17 mouse cellular contexts compared by ENCODE assay signal in genomic region chr15:97464737-97465136, GRCm38 (mm10).
DNase-seq lines count a peak whose midpoint lies in the region.
"Had no signal": no experiment of that assay in that cellular context is flagged by ENCODE, and none has a peak within 500 bp of the region (broad histone marks: within the 10 kb centered on the region; RNA-seq: fewer than 3 reads in every experiment).

No protein-coding gene starts in this region.

- DNase-seq in heart, adult 11 months: peak; percentile 95
- no peak for DNase-seq in heart, embryonic 10.5 days (ENCODE audit: low spot score)
- peak; percentile 42 for DNase-seq in testis, postnatal 10 days (ENCODE audit: low spot score)
- no peak for DNase-seq in testis, postnatal 14 days (ENCODE audit: low spot score)
- DNase-seq in gastrocnemius, postnatal 4 days (ENCODE audit: low spot score in 2 of 2): peak; percentile 15 to 31
- DNase-seq in skeletal muscle tissue, adult 2 months (ENCODE audit: low read depth, low spot score): peak; percentile 7
- no peak for DNase-seq in cerebellum, adult 9-11 months
- DNase-seq: adrenal gland, postnatal 10 days; cerebellum, adult 18-20 months; forebrain, postnatal 0 days; kidney, adult 2 months; kidney, postnatal 14 days; lung, adult 18-20 months; right cerebral cortex, postnatal 25 days had no signal

- H3K9me3 ChIP-seq in heart, embryonic 10.5 days: no peaks in the 10 kb centered on the region
- H3K9me3 ChIP-seq: embryonic facial prominence, embryonic 12.5 days; midbrain, embryonic 10.5 days had no signal

- no peak overlapping the region for H3K27ac ChIP-seq in heart, embryonic 10.5 days
- H3K27ac ChIP-seq: embryonic facial prominence, embryonic 12.5 days; hindbrain, postnatal 0 days; midbrain, embryonic 10.5 days had no signal

- H3K4me1 ChIP-seq in heart, embryonic 10.5 days: no peaks in the 10 kb centered on the region
- H3K4me1 ChIP-seq: embryonic facial prominence, embryonic 12.5 days; midbrain, embryonic 10.5 days had no signal

- 85% methylated on average over 9 of the region's 9 CpGs for WGBS in heart, embryonic 10.5 days

- no peaks in the 10 kb centered on the region for H3K27me3 ChIP-seq in heart, embryonic 10.5 days (ENCODE audit: insufficient read depth, poor library complexity, severe bottlenecking)
- H3K27me3 ChIP-seq: embryonic facial prominence, embryonic 12.5 days had no signal

- no peaks in the 10 kb centered on the region for H3K36me3 ChIP-seq in heart, embryonic 10.5 days
- H3K36me3 ChIP-seq: embryonic facial prominence, embryonic 12.5 days; midbrain, embryonic 10.5 days had no signal

- H3K4me3 ChIP-seq in heart, embryonic 10.5 days: no peak overlapping the region
- H3K4me3 ChIP-seq: embryonic facial prominence, embryonic 12.5 days; midbrain, embryonic 10.5 days had no signal

Comparison
In these comparisons a context has a peak if more than half of its experiments do, and no peak if none do; other contexts are left out.
1. DNase-seq: peak in heart, adult 11 months (single experiment), testis, postnatal 10 days (single experiment), gastrocnemius, postnatal 4 days (2 of 2) and skeletal muscle tissue, adult 2 months (single experiment); none in heart, embryonic 10.5 days (single experiment), testis, postnatal 14 days (single experiment) and cerebellum, adult 9-11 months (single experiment).